Mouse (Mus musculus): ENCODE measurements around the gene Plpp2. TPM values are rescaled to one million over a fixed set of nuclear protein-coding genes. Genes with fewer than 3 reads are reported as not detected.

Plpp2 gene
- polyA plus RNA-seq, 1 experiment from 2014 or later, result 61.4 TPM

- no peaks in the 10 kb centered on the region for H3K27me3 ChIP-seq (ENCODE audit: control insufficient read depth, insufficient read depth, low read length)
- WGBS, result 94% methylated on average over 13 of the region's 13 CpGs
- H3K9ac ChIP-seq (replicated peaks; ENCODE audit: low read depth, low read length), result no peak overlapping the region
- no peak overlapping the region for H3K4me2 ChIP-seq (replicated peaks; ENCODE audit: low read depth, low read length)
- H3K4me1 ChIP-seq (ENCODE audit: control insufficient read depth, insufficient read depth, low read length), result 0 out of 2 replicates have a peak, but pooled peaks cover 4% of the 10 kb centered on the region
- no peaks in the 10 kb centered on the region for H3K9me3 ChIP-seq (ENCODE audit: control insufficient read depth, low read depth, low read length)
- no peak for ATAC-seq (ENCODE audit: insufficient number of reproducible peaks, insufficient read depth, low FRiP score, low read depth)
- no peak overlapping the region for H3K4me3 ChIP-seq (ENCODE audit: low read depth, low read length)
- no peak overlapping the region for H3K27ac ChIP-seq (ENCODE audit: low read length)
- H3K36me3 ChIP-seq (ENCODE audit: control insufficient read depth, insufficient read depth, low read length), result no peaks in the 10 kb centered on the region
Observed at GRCm38 (mm10) chr10:79530721-79531120, 2.9 kb downstream of the Plpp2 start.

DNA sequence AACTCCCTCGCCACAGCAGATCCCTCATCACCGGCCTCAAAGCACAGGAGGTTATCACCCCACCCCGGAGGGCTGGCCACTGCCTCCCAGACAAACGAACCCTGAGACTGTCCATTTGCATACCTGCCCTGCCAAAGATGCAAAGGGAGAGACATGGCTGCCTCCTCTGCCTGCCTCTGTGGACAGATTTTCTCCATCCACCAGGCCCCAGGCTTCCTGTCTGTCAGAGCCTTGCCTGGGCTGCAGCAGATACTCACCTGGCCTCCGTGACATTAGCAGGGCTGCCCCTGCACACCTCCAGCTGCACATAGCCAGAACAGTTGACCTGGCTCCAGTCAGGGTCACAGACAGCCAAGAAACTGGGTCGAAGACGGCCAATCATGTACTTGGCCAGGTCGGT is 3.4 kb downstream of the Plpp2 start:
- H3K9ac ChIP-seq (replicated peaks; ENCODE audit: low read depth, low read length), result no peak overlapping the region
- H3K36me3 ChIP-seq (ENCODE audit: control insufficient read depth, insufficient read depth, low read length), result no peaks in the 10 kb centered on the region
- WGBS, result 71% methylated on average over 8 of the region's 8 CpGs
- no peaks in the 10 kb centered on the region for H3K9me3 ChIP-seq (ENCODE audit: control insufficient read depth, low read depth, low read length)
- H3K4me3 ChIP-seq (ENCODE audit: low read depth, low read length), result no peak overlapping the region
- no peaks in the 10 kb centered on the region for H3K27me3 ChIP-seq (ENCODE audit: control insufficient read depth, insufficient read depth, low read length)
- H3K4me1 ChIP-seq (ENCODE audit: control insufficient read depth, insufficient read depth, low read length), result 0 out of 2 replicates have a peak, but pooled peaks cover 4% of the 10 kb centered on the region
- no peak overlapping the region for H3K27ac ChIP-seq (ENCODE audit: low read length)
- ATAC-seq (ENCODE audit: insufficient number of reproducible peaks, insufficient read depth, low FRiP score, low read depth), result no peak
- no peak overlapping the region for H3K4me2 ChIP-seq (replicated peaks; ENCODE audit: low read depth, low read length)

- 79% methylated on average over 3 of the region's 3 CpGs for WGBS
- Histone ChIP-seq H3K36me3 (ENCODE audit: control insufficient read depth, insufficient read depth, low read length) (no peaks in the 10 kb centered on the region), H3K4me1 (ENCODE audit: control insufficient read depth, insufficient read depth, low read length) (no peaks in the 10 kb centered on the region), H3K4me2 (replicated peaks; ENCODE audit: low read depth, low read length) (no peak overlapping the region), H3K9ac (replicated peaks; ENCODE audit: low read depth, low read length) (no peak overlapping the region), H3K27ac (ENCODE audit: low read length) (no peak overlapping the region), H3K9me3 (ENCODE audit: control insufficient read depth, low read depth, low read length) (no peaks in the 10 kb centered on the region), H3K27me3 (ENCODE audit: control insufficient read depth, insufficient read depth, low read length) (no peaks in the 10 kb centered on the region), H3K4me3 (ENCODE audit: low read depth, low read length) (no peak overlapping the region)
- no peak for ATAC-seq (ENCODE audit: insufficient number of reproducible peaks, insufficient read depth, low FRiP score, low read depth)
Observed at GRCm38 (mm10) chr10:79528081-79528480, 5.5 kb downstream of the Plpp2 start.

DNA sequence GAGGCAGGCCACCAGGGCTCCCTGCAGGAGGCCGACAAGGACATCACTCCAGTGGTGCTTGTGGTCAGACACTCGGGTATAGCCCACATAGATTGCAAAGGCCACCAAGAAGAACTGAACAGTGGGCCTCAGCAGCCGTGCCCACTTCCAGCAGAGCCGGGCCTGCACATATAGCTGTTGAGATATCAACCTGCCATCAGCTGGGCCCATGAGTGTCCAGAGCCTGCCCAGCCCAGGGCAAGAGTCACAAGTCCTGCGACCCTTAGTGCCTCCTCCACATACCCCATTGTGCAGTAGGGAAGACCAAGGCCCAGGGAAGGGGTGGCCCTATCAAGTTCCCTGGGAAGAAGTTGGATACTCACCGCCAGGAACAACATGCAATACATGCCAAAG is 6.1 kb downstream of the Plpp2 start:
- 83% methylated on average over 6 of the region's 6 CpGs for WGBS
- ATAC-seq (ENCODE audit: insufficient number of reproducible peaks, insufficient read depth, low FRiP score, low read depth), result no peak

GRCm38 (mm10) chr10:79526661-79527452 is 6.7 kb downstream of the Plpp2 start:
- whole genome bisulfite sequencing, result 87% methylated on average over 12 of the region's 12 CpGs
- no peaks in the 10 kb centered on the region for H3K36me3 ChIP-seq (ENCODE audit: control insufficient read depth, insufficient read depth, low read length)
- H3K4me2 ChIP-seq (replicated peaks; ENCODE audit: low read depth, low read length), result no peak overlapping the region
- no peaks in the 10 kb centered on the region for H3K4me1 ChIP-seq (ENCODE audit: control insufficient read depth, insufficient read depth, low read length)
- H3K4me3 ChIP-seq (ENCODE audit: low read depth, low read length), result no peak overlapping the region
- H3K27ac ChIP-seq (ENCODE audit: low read length), result no peak overlapping the region
- ATAC-seq (ENCODE audit: insufficient number of reproducible peaks, insufficient read depth, low FRiP score, low read depth), result no peak
- H3K9me3 ChIP-seq (ENCODE audit: control insufficient read depth, low read depth, low read length), result no peaks in the 10 kb centered on the region
- no peak overlapping the region for H3K9ac ChIP-seq (replicated peaks; ENCODE audit: low read depth, low read length)
- H3K27me3 ChIP-seq (ENCODE audit: control insufficient read depth, insufficient read depth, low read length), result no peaks in the 10 kb centered on the region

More for the DNA sequence above, 6.1 kb downstream of the Plpp2 start:
- no peak overlapping the region for H3K4me3 ChIP-seq (ENCODE audit: low read depth, low read length)
- no peak overlapping the region for H3K9ac ChIP-seq (replicated peaks; ENCODE audit: low read depth, low read length)
- no peaks in the 10 kb centered on the region for H3K4me1 ChIP-seq (ENCODE audit: control insufficient read depth, insufficient read depth, low read length)
- H3K36me3 ChIP-seq (ENCODE audit: control insufficient read depth, insufficient read depth, low read length), result no peaks in the 10 kb centered on the region
- H3K27me3 ChIP-seq (ENCODE audit: control insufficient read depth, insufficient read depth, low read length), result no peaks in the 10 kb centered on the region
- no peak overlapping the region for H3K4me2 ChIP-seq (replicated peaks; ENCODE audit: low read depth, low read length)
- no peaks in the 10 kb centered on the region for H3K9me3 ChIP-seq (ENCODE audit: control insufficient read depth, low read depth, low read length)
- H3K27ac ChIP-seq (ENCODE audit: low read length), result no peak overlapping the region

- Histone ChIP-seq H3K4me1 (ENCODE audit: control insufficient read depth, insufficient read depth, low read length) (no peaks in the 10 kb centered on the region), H3K4me2 (replicated peaks; ENCODE audit: low read depth, low read length) (no peak overlapping the region), H3K27ac (ENCODE audit: low read length) (no peak overlapping the region), H3K4me3 (ENCODE audit: low read depth, low read length) (no peak overlapping the region), H3K9me3 (ENCODE audit: control insufficient read depth, low read depth, low read length) (no peaks in the 10 kb centered on the region), H3K36me3 (ENCODE audit: control insufficient read depth, insufficient read depth, low read length) (no peaks in the 10 kb centered on the region), H3K9ac (replicated peaks; ENCODE audit: low read depth, low read length) (no peak overlapping the region), H3K27me3 (ENCODE audit: control insufficient read depth, insufficient read depth, low read length) (no peaks in the 10 kb centered on the region)
- no peak for ATAC-seq (ENCODE audit: insufficient number of reproducible peaks, insufficient read depth, low FRiP score, low read depth)
- 91% methylated on average over 8 of the region's 8 CpGs for WGBS
Observed at GRCm38 (mm10) chr10:79525456-79526325, 7.9 kb downstream of the Plpp2 start.

GRCm38 (mm10) chr10:79524433-79524832 is 9.2 kb downstream of the Plpp2 start:
- 71% methylated on average over 1 of the region's 1 CpGs for WGBS
- no peaks in the 10 kb centered on the region for H3K9me3 ChIP-seq (ENCODE audit: control insufficient read depth, low read depth, low read length)
- H3K4me3 ChIP-seq (ENCODE audit: low read depth, low read length), result no peak overlapping the region
- ATAC-seq (ENCODE audit: insufficient number of reproducible peaks, insufficient read depth, low FRiP score, low read depth), result no peak
- H3K27ac ChIP-seq (ENCODE audit: low read length), result no peak overlapping the region
- no peaks in the 10 kb centered on the region for H3K36me3 ChIP-seq (ENCODE audit: control insufficient read depth, insufficient read depth, low read length)
- no peak overlapping the region for H3K9ac ChIP-seq (replicated peaks; ENCODE audit: low read depth, low read length)
- H3K4me1 ChIP-seq (ENCODE audit: control insufficient read depth, insufficient read depth, low read length), result no peaks in the 10 kb centered on the region
- no peaks in the 10 kb centered on the region for H3K27me3 ChIP-seq (ENCODE audit: control insufficient read depth, insufficient read depth, low read length)
- no peak overlapping the region for H3K4me2 ChIP-seq (replicated peaks; ENCODE audit: low read depth, low read length)

DNA sequence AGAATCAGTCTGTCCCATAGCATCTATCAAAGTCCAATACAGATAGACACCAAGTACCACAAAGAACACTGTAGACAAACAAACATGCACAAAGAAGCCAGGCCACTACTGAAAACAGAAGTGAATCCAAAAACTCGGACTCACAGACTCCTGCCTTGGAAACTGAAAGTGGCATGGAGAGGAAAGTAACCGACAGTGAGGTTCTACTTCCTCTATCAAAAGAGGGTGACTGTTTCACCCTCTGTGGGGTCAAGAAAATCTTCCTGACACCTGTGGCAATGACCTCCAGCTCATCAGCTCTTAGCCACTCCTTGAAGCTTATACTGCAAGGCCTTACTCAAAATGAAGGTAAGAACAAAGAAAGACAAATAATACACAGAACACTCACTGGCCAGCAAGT is 26.9 kb downstream of the Plpp2 start:
- Histone ChIP-seq H3K27ac (ENCODE audit: low read length) (no peak overlapping the region), H3K4me1 (ENCODE audit: control insufficient read depth, insufficient read depth, low read length) (no peaks in the 10 kb centered on the region), H3K9ac (replicated peaks; ENCODE audit: low read depth, low read length) (no peak overlapping the region), H3K4me3 (ENCODE audit: low read depth, low read length) (no peak overlapping the region), H3K9me3 (ENCODE audit: control insufficient read depth, low read depth, low read length) (no peaks in the 10 kb centered on the region), H3K36me3 (ENCODE audit: control insufficient read depth, insufficient read depth, low read length) (no peaks in the 10 kb centered on the region), H3K4me2 (replicated peaks; ENCODE audit: low read depth, low read length) (no peak overlapping the region), H3K27me3 (ENCODE audit: control insufficient read depth, insufficient read depth, low read length) (no peaks in the 10 kb centered on the region)
- 81% methylated on average over 2 of the region's 2 CpGs for WGBS
- ATAC-seq (ENCODE audit: insufficient number of reproducible peaks, insufficient read depth, low FRiP score, low read depth), result no peak

Data from stomach, embryonic 14.5 days (tissue).